Mouse (Mus musculus) small intestine, adult 2 months (tissue): ENCODE measurements around the gene Smim6.

Experiments used
- CTCF ChIP-seq: fragments of 200-500 bp; IDR thresholded peaks from 2 replicates; pipeline ENCODE4 v1.5.1; 2012; ENCODE audit warnings: low read depth, mild to moderate bottlenecking, control low read depth, inconsistent platforms, low read length, moderate library complexity, mixed read lengths; ENCODE audit not compliant: insufficient replicate concordance, insufficient read length; ENCODE audit errors: extremely low read depth
- POLR2A ChIP-seq: fragments of 200-500 bp; IDR thresholded peaks from 2 replicates; pipeline ENCODE4 v1.6.1; 2012; ENCODE audit warnings: low read depth, mild to moderate bottlenecking, control low read depth, inconsistent platforms, low read length, moderate library complexity

DNA sequence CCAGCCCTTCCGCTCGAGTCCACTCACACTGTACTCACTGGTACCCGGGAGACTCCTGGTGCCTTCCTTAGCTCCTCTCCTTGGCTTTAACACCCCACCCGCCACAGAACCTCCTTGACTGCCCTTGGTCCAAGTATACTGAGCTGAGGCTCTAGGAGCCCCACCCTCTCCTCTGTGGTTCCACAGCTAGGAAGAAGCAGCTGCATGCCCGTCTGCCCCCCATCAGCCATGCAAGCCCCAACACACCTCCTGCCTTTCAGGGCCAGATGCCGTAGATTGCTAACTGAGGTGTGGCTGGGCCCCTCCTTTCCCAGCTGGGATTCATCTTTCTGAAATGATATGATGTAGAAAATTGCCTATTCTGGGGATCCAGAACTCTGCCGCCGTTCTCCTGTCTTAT, 33.4 kb downstream of the Smim6 start:
- TF ChIP-seq CTCF (no peak), POLR2A (no peak)
